25 mouse cellular contexts compared by ENCODE assay signal in the genomic region with DNA sequence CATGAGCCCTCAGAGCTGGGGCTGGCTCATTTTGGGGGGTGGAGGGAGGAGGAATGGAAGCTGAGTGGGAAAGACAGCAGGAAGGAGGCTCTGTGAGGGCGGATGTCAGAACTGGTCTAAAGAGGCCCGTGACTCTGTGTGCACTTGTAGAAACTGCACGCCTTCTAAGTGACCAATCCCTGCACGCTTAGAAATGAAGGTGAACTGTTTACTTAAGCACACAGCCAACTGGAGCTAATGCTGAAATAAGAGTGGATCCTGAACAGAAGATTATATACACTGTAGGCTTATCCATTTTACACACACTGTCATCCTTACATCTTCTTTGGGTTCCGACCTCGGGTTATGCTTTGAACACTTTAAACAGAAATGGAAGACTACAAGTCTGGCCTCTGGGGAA.
"Had no signal": no experiment of that assay in that cellular context is flagged by ENCODE, and none has a peak within 500 bp of the region (broad histone marks: within the 10 kb centered on the region; RNA-seq: fewer than 3 reads in every experiment).

No protein-coding gene starts in this region.

- H3K27ac ChIP-seq: heart, adult 2 months; heart, embryonic 13.5 days; heart, embryonic 15.5 days; hindbrain, embryonic 12.5 days; hindbrain, embryonic 14.5 days; intestine, embryonic 15.5 days; layer of hippocampus, adult 2 months; left cerebral cortex, adult 2 months; limb, embryonic 10.5 days; limb, embryonic 12.5 days had no signal

- DNase-seq: forebrain, postnatal 0 days; gastrocnemius, postnatal 14 days; gastrocnemius, postnatal 36 days; heart, adult 11 months; heart, adult 2 months; heart, postnatal 14 days; heart, postnatal 36 days; kidney, adult 18-20 months; kidney, adult 8-10 months; kidney, postnatal 10 days; kidney, postnatal 25 days; kidney, postnatal 4 days had no signal

- H3K9ac ChIP-seq: forebrain, postnatal 0 days; heart, embryonic 13.5 days; heart, embryonic 15.5 days; hindbrain, embryonic 12.5 days; hindbrain, embryonic 14.5 days; intestine, embryonic 15.5 days; limb, embryonic 12.5 days had no signal

- H3K4me2 ChIP-seq: heart, embryonic 11.5 days; heart, embryonic 13.5 days; heart, embryonic 15.5 days; hindbrain, embryonic 12.5 days; hindbrain, embryonic 14.5 days; intestine, embryonic 15.5 days; limb, embryonic 12.5 days had no signal

- ATAC-seq: forebrain, postnatal 0 days; hindbrain, embryonic 16.5 days; inflammation-experienced regulatory T-cells, adult 6 months; intestine, embryonic 15.5 days; intestine, postnatal 0 days had no signal

- H3K4me1 ChIP-seq: heart, embryonic 13.5 days; heart, embryonic 15.5 days; hindbrain, embryonic 12.5 days; intestine, embryonic 15.5 days; limb, embryonic 10.5 days; limb, embryonic 12.5 days had no signal

- H3K27me3 ChIP-seq: heart, embryonic 13.5 days; heart, embryonic 15.5 days; hindbrain, embryonic 12.5 days; intestine, embryonic 15.5 days; limb, embryonic 12.5 days had no signal

- H3K36me3 ChIP-seq: heart, embryonic 13.5 days; heart, embryonic 15.5 days; hindbrain, embryonic 12.5 days; intestine, embryonic 15.5 days; limb, embryonic 10.5 days; limb, embryonic 12.5 days had no signal

- H3K9me3 ChIP-seq: intestine, embryonic 15.5 days had no signal

- H3K4me3 ChIP-seq: heart, adult 2 months; heart, embryonic 13.5 days; heart, embryonic 15.5 days; hindbrain, embryonic 12.5 days; intestine, embryonic 15.5 days; layer of hippocampus, adult 2 months; left cerebral cortex, adult 2 months; limb, embryonic 10.5 days; limb, embryonic 12.5 days had no signal
